Mouse (Mus musculus) urinary bladder, postnatal 36 days (tissue): ENCODE data around the gene G6pdx.

ENCODE experiments used
- DNase-seq, 2 experiments: peaks; one replicate each; pipeline ENCODE4 v3.0.0; 2022; ENCODE audit warnings: low spot score in 2 of 2, mixed read lengths in 1 of 2

Gene G6pdx

DNA sequence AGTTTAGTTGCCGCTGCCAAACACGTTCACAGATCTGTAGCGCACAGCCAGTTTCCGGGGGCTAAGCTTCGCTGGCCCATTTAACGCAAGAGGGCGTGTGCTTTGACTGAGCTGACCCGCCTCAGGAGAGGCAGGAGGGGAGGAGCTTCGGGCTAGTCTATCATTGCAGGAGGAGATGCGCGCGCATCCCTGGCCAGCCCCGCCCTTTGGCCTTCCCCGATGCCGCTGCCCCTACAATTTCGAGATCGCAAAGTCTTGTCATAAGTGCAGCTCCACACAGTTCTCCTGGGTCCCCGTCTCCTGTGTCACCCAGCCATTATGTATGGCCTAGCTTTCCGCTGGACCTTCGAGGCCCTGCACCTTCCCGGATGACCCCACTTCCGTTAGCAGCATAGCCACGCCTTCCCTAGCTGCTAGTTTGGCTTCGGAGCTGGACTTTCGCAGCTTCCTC is at the start of gene G6pdx:
G6pdx (minus strand) TSS at position 369 of the 451 bp plus-strand sequence.
- peak; percentile 77 to 87 for DNase-seq

DNA sequence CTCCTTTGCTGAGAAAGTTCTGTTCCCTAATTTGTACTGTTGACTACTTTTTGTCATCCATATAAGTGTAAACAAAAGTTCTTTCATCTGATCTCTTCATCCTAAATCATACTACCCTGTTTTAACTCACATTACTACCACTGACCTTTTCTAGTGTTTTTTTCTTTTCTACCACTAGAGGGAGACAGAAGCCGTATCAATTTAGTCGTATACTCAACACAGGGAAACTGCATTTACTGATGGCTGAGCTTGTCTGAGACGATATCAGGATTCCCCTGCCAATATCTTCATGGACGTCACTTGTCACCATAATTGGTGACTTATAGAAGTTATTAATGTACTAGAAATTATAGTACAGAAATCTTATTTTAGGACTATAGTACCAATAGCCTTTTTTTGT is 23.8 kb upstream of the G6pdx start:
- DNase-seq = no peak

DNA sequence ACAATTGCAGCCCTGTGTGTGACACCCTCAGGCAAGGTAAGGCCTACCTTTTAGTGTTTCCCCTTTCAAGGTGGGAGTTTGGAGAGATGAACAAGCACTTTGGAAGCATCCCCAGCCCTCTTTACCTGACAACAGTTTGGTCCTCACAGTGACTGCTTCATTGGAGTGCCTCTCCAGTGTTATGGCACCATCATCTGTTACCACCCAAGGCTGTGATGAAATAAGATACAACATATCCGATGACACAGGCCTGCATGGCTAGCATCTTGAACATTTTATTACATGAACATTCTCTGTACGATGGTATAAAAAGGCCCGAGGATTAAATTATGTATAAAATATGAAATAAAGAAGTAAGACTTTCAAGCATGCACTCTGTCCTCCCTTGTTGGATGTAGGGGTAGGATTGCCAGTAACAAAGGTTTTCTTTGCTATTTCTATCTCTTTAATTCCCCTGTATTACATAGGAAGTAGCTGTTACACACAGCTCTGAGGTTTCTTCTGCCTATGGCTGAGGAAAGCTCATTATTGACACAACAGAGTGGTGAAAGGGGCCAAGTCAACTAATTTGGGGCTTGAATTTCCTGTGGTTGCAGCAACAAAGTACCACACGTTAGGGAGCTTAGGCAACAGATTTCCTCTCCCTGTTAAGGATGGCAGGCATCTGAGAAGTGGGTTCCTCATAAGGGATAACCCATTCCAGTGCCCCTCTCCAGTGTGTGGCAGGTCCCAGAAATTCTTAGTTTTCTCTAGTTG is 22.3 kb upstream of the G6pdx start:
- no peak for DNase-seq

DNA sequence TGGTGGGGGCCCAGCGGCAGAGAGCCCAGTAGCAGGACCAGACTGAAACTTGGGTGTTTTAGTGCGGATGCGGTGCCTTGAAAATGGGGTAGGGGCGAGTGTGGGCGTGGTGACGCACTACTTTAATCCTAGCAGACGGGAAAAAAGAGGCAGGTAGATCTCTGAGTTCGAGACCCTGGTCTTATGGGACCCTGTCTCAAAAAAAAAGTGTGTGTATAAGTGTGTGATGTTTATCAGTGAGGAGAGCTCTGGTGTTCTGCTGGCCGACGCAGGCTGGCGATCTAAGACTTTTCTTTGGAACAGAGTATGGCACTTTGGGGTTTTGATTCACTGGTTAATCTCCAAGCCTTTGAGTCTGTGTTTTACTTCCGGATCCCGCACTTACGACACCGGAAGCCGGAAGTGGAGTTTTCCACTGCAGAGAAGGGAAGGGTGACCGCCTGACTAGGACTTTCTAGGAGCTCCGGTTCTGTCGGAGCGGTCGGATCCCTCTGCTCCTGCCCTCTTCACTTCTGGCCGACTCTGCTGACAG is 362 bp upstream of the G6pdx start:
- peak; percentile 59 to 75 for DNase-seq

DNA sequence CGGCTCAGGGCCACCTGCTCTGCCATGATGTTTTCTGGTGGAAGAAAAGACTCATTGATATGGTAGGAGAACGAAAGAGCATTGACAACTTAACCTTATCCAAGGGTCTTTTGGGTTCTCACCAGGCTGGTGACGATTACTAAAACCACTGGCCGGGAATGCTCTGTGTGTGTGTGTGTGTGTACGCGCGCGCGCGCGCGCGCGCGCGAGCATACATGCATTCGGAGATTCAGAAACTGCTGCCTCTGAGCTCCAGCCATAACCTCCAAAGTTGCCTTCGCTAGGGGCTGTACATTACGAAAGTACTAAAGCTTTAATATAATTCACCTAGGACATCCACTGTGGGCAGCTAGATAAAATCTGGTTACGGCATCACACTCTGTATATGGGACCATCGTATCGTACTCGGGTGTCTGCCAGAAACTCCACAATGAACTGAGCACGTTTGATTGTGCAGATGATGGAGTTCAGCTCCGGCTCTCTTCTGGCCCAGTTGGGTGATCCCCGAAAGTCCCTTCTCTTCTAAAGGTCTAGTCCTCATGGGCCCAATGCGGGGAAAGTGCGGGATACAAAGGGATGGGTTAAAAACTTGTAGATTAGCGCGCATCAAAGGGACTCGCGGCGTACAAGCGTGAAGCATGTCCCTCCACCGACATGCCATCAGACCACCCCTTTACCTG is 708 bp downstream of the G6pdx start:
- DNase-seq = no peak

DNA sequence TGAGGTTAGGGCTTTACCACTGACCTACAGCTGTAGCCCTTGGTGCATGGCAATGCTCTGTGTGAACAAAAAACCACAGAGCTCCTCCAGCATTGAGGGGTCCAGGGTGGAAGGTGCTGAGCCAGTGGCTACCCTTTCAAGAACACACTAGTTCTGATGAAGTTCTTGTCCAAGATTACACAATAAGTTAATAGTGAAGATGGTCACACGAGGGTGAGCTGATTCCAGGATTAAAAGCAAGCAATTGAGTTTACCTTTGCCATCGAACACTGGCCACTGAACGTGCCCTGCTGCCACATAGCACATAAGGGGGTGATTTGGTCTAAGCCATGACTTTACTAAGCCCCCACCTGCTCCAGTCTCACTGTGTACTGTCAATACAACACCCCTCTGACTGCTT is 1.9 kb downstream of the G6pdx start:
- no peak for DNase-seq

DNA sequence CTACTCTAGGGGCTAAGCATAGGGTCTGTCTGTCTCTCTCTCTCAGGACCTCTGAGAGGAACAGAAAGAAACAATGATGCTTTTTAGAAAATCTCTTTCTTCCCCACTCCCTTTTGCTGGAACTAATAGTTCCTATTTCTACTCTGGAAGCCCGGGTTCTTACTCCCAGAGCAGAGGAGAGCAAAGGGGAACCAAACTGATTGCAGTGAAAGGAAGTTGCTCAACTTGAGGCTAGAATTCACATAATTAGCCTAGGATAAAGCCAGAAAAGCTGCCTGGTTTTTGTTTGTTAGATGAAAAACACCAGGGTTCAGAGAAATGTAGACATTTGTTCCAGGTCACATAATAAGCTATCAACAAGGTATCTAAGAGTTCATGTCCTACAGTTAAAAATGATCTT is 2.7 kb downstream of the G6pdx start:
- DNase-seq = no peak

DNA sequence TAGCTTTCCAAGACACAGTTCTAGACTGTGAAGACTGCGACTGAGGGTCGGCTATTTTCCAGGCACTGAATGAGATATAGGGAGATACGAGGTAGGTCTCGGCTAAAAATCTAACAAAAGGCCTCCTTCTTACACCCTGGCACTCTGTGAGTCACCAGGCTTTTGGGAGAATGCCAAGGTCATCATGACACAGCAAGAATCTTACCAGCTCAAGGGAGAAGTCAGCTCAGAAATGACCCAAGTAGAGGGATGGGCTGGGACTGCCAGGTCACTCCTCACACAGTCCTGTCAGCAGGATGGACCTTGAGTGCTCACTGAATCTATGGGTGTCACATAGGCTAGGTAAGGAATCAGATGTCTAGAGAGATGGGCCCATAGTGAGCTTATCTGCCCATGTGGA is 3.8 kb downstream of the G6pdx start:
- peak; percentile 44 to 67 for DNase-seq

DNA sequence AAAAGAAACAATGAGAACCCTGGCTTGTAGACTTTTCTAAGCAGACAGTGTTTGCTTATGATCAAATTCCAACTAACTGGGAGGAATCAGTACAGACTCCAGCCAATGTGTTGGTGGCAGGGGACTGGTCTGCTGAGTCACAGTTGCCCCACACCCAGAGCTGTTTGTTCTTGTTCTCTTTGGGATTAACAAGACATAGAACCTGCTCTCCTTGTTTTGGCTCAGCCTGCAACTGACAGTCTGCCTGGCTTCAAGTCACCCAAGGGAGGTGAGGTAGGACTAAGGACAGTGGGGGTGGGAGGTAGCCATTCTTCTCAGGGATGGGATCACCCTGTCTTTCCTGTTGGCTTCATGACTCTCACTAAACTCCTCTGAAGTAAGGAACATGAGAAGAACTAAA is 4.6 kb downstream of the G6pdx start:
- peak; percentile 26 to 48 for DNase-seq

DNA sequence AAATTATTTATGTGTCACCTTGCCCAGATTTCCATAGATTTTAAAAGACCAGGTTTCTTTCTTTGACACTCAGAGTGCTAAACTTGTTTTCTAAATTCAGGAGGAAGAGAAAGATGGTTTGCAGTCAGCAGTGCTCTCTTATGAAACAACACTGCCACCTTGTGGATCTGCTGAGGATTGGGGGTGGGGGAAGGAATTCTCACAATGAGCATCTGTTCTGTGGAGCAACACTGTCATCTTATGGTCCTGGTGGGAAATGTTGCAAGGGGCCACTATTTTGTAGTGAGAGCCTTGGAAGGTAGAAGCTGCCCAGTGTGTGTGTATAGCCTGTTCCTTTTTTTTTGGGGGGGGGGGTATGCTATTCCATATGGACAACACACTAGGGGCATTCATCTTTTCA is 15.6 kb downstream of the G6pdx start:
- DNase-seq = peak; percentile 35 to 51

DNA sequence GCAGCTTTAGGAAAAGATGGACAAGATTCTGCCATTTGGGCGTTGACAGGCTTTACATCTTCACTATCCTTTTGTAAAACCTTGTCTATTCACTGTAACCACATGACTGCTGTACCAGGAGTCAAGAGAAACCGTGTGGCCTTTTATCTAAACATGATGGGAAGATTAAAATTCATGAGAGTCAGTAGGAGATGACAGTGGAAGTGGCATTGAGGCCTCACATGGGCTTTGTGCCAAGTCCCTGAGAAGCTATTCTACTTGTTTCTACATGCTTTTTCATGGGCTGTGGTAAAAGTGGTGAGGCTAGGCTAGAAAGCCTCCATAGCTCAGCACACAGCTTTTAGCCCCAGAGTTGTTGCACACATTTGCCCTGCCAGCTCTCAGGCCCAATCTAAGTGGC is 20.7 kb downstream of the G6pdx start:
- DNase-seq = no peak

DNA sequence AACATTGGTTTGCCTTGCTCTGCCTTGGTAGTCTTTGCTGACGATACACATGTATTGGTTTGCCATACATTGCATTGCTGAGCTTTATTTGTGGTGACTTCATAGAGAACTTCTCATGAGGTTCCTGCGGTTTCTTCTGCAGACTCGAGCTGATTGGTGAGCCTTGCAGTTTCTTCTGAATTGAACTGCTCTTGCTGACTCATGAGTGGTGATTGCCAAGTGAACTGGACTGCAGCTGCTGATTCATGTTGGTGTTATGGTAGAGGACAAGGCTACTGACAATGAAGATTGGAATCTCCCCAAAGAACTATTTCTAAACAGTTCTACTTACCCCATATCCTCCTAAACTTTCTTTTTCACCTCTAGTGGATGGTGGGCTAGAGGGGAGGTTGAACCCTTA is 28.9 kb downstream of the G6pdx start:
- DNase-seq = no peak

DNA sequence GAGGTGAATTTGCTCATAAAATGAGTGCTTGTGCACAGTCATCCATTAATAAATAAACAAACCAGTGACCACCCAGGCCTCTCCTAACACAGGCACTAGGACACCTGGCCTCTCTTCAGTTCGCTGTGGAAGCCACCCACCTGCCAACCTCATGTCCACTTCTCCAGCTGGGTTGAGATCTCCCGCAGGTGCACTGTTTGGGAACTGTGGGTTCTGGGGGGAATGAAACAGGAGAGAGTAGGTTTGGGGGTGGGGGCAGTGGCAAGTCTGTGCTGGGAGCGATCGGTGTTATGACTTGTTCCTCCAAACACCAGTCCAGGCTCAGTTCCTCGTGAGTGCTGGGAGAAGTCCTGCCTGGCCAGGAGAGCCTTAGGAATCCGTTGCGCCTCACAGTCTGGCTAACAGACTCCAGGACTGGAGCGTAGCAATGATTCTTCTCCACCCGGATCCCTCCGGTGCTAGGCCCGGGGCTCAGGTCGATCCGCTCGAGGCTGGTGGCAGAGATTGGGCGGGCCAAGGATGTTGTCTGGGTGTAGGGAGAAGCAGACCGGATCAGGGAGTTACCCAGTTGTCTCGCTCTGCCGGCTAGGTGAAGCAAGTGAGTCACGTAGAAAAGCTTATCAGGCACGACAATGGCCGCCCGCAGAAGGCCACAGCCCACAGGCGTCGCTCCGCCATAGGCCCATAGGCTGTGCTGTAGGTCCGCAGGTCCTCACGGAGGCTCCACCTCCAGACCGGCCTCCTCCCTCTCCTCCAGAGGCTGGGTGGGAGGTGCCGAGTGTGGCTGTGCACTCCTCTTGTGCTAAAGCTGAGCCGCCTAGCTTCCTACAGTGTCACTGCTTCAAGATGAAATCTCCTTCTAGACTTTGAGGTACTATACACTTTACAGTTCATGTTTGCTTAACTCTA is 36.2 kb downstream of the G6pdx start, which contains the start of the genes Fam3a and Ikbkg:
Fam3a (minus strand) TSS at position 738 of the 909 bp plus-strand sequence.
Ikbkg (plus strand) TSS at position 756 of the 909 bp plus-strand sequence.
- DNase-seq = peak; percentile 59 to 83

DNA sequence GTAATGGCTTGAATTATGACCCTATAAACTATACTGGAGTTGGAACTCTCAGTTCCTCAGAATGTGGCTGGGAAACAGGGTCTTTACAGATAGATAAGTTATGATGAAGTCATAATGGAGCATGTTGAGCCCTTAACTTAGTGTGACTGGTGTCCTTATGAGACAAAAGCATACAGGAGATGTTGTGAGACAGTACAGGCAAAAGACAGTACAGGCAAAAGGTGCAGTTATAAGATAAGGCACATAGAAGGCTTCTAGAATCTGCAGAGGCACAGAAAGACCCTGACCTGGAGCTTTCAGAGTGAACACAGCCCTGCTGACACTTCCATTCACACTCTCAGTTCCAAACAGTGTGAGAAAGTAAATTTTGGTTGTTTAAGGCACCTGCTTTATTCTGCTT is 40.8 kb downstream of the G6pdx start:
- no peak for DNase-seq

DNA sequence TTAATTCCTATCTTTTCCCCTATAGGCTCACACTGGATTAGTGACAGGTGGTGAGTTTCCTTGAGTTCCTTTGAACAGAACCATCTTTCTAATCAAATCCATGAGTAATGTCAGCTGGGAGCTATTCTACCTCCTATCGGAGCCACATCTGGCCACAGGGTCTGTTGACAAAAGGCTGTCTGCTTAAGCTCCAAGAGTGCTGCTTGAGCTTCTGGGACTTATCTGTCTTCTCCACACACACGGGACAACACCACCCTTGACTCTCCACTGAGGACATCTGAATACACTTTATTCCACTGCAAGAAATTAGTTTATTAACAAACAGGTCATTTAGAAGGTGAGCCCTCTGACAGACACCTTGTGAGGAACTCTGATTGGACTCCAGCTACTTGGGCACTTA is 44.5 kb downstream of the G6pdx start:
- DNase-seq = no peak

DNA sequence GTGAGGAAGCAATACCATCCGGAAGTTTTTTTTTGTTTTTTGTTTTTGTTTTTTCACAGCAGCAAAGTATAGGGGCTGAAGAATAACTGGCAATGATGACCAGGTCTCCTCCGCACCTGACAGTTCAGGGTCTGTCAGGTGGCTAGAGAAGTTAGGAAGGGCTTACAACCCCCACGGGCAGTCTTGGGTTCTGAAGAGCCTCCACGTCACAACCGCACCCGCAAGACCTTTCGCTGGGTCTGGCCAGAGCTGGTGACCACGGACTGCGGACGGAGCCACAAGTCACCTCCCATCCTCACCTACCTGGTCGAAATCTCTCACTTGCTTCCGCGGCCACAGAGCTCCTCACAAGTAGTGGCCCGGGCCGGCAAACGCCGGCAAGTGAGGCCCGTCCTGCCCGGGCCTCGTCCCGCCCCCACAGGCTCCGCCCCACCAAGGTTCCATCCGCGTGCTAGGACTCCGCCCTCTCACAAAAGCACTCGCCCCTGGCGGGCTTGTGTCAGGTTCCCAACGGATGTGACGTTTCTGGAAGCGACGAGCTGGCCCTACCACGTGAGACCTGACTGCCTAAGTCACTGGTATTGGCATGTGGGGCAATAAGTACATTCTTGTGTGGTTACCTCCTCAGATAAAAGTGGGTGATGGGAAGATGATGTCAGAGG is 56.0 kb downstream of the G6pdx start, which contains the start of the genes Ubl4a and Slc10a3:
Ubl4a (minus strand) TSS at position 331 of the 662 bp plus-strand sequence.
Slc10a3 (minus strand) TSS at position 462 of the 662 bp plus-strand sequence.
- peak; percentile 77 to 90 for DNase-seq

DNA sequence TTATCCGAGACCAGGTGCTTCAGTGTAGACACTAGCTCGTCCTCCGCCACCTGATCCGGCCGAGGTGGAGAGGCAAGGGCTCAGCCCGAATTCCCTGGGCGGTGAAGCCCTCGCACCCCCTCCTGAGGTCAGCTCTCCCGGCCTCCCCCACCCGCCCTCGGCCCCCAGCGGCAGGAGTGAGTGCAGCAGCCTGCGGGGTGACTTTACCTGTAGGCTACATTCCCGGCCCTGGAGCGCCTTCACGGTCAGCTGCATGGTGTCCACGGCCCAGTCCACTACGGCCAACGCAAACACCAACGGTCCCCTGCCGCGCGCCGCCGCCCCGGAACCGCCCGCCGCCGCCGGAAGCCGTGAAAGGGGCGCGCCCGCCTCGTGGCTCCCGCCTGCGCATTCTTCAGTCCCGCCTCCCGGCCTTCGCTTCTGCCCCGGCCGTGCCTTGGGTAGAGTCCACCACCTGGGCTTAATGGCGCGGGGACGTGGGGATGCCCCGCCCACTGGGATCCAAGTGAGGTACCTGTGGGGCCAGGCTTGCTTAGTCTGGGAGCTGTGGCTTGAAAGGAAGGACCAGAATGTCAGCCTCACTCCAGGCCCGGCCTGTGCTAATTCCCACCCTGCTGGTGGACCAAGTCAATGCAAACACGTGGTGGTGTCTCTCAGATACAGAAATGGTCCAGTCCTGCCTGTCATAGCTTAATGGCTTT is 60.6 kb downstream of the G6pdx start:
- DNase-seq = peak; percentile 60 to 73

DNA sequence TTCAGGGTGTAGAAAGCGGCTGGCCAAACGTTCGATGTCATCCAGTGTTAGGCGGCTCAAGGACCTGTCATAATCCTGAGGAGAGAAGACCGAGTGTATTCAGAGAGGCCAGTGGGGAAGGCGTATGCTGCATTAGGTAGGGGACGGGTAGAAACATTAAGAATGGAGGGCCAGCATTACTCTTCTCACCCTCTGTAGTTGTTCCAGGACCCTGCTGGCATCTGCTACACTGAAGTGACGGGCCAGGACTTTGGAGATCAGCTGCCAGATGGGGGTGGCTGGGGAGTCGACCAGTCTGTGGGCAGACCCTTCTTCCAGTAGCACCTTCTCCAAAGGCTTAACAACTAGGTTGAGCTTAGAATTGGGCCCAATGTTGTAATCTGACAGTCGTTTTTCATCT is 61.5 kb downstream of the G6pdx start:
- DNase-seq = no peak
